Comparison of ENCODE assay signal across 16 mouse cellular contexts in the genomic region with DNA sequence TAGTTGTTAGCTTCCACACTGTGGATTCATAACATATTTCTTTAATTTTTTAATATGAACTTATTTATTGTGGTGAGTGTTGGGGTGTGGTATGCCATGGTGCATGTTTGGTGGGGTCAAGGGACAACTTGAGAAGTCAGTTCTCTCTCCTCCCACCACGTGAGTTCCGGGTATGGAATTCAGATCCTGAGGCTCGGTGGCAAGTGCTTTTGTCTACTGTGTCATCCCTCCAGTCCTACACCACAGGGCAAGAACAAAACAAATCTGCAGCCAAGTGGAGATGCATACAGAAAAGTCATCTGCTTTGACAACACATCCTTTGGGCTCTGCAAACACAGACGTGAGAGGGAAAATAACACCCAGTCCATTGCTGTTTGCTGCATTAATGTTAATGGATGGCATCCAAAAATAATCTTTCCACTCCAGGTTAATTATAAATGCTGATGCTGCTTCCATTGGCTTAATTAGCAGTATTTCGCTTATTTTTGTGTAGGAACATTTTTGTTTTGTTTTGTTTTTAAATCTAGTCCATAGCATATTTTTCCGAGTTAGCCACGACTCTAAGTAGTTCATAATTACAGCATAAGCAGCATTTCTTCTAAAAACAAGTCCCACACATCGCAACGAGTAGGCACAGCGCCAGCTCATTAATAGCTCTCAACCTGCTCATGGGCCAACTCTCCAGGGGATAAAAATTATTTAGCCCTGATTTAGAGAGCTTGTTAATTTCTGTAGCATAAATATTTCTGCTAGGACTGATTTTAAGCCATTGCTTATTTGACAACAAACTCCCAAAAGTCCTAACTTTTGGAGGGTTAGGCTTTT. TPM values are rescaled to one million over a fixed set of nuclear protein-coding genes. Genes with fewer than 3 reads are reported as not detected.
A peak's percentile ranks its signal among the peaks of the same experiment; 100 is the strongest.
DNase-seq lines count a peak whose midpoint lies in the region; ATAC-seq and TF ChIP-seq lines count a peak whose summit lies in the region.
"Had no signal": no experiment of that assay in that cellular context is flagged by ENCODE, and none has a peak within 500 bp of the region (broad histone marks: within the 10 kb centered on the region; RNA-seq: fewer than 3 reads in every experiment).

No protein-coding gene starts in this region.

- no peak overlapping the region for H3K4me2 ChIP-seq in hindbrain, postnatal 0 days (ENCODE audit: low read depth, low read length)
- H3K4me2 ChIP-seq in hindbrain, embryonic 11.5 days (replicated peaks; ENCODE audit: low read depth, low read length): no peak overlapping the region
- H3K4me2 ChIP-seq: embryonic facial prominence, embryonic 12.5 days; heart, embryonic 15.5 days; midbrain, embryonic 12.5 days had no signal

- ATAC-seq in hindbrain, postnatal 0 days: no peak
- ATAC-seq in hindbrain, embryonic 11.5 days (ENCODE audit: low FRiP score): no peak

- no peaks in the 10 kb centered on the region for H3K9me3 ChIP-seq in hindbrain, postnatal 0 days (ENCODE audit: low read length)
- no peaks in the 10 kb centered on the region for H3K9me3 ChIP-seq in hindbrain, embryonic 11.5 days (ENCODE audit: control insufficient read depth, low read length)
- H3K9me3 ChIP-seq: embryonic facial prominence, embryonic 12.5 days; heart, embryonic 15.5 days; midbrain, embryonic 12.5 days had no signal

- H3K4me1 ChIP-seq in hindbrain, postnatal 0 days (ENCODE audit: insufficient read depth, low read length): peaks cover 4% of the 10 kb centered on the region; the same call in 1 of the 2 replicates
- no peaks in the 10 kb centered on the region for H3K4me1 ChIP-seq in hindbrain, embryonic 11.5 days (replicated peaks; ENCODE audit: control insufficient read depth, insufficient read depth, low read length)
- H3K4me1 ChIP-seq: embryonic facial prominence, embryonic 12.5 days; heart, embryonic 15.5 days; midbrain, embryonic 12.5 days had no signal

- H3K9ac ChIP-seq in hindbrain, postnatal 0 days (replicated peaks; ENCODE audit: low read length): no peak overlapping the region
- H3K9ac ChIP-seq in hindbrain, embryonic 11.5 days (ENCODE audit: low read depth, low read length): no peak overlapping the region
- H3K9ac ChIP-seq: embryonic facial prominence, embryonic 12.5 days; heart, embryonic 15.5 days; midbrain, embryonic 12.5 days had no signal

- no peak overlapping the region for H3K27ac ChIP-seq in hindbrain, postnatal 0 days
- H3K27ac ChIP-seq in hindbrain, embryonic 11.5 days (ENCODE audit: low read depth, low read length): no peak overlapping the region
- H3K27ac ChIP-seq: embryonic facial prominence, embryonic 12.5 days; heart, embryonic 15.5 days; kidney, postnatal 0 days; midbrain, embryonic 12.5 days had no signal

- 34% methylated on average over 10 of the region's 10 CpGs for WGBS in hindbrain, postnatal 0 days
- WGBS in hindbrain, embryonic 11.5 days: 77% methylated on average over 10 of the region's 10 CpGs

- DNase-seq in hindbrain, postnatal 0 days (ENCODE audit: low spot score): peak; percentile 72
- no peak for DNase-seq in hindbrain, embryonic 11.5 days (ENCODE audit: low spot score)
- DNase-seq in cerebellum, adult 9-10 months: peak; percentile 36
- peak; percentile 5 to 24 for DNase-seq in heart, adult 9 months (ENCODE audit: low spot score in 2 of 2)
- DNase-seq in right cerebral cortex, adult 18-20 months: peak; percentile 38
- DNase-seq in urinary bladder, postnatal 36 days (ENCODE audit: low spot score in 2 of 2): no peak
- no peak for DNase-seq in adrenal gland, postnatal 25 days
- DNase-seq: adrenal gland, postnatal 14 days; liver; retina, postnatal 1 day; thymus, postnatal 14 days had no signal

- TF ChIP-seq CTCF in hindbrain, postnatal 0 days (IDR thresholded peaks at IDR 0.05; ENCODE audit: low read depth): no peak

- H3K27me3 ChIP-seq in hindbrain, postnatal 0 days (ENCODE audit: insufficient read depth, low read length): no peaks in the 10 kb centered on the region
- no peaks in the 10 kb centered on the region for H3K27me3 ChIP-seq in hindbrain, embryonic 11.5 days (ENCODE audit: control insufficient read depth, insufficient read depth, low read length)
- H3K27me3 ChIP-seq: embryonic facial prominence, embryonic 12.5 days; heart, embryonic 15.5 days; midbrain, embryonic 12.5 days had no signal

- no peaks in the 10 kb centered on the region for H3K36me3 ChIP-seq in hindbrain, postnatal 0 days (ENCODE audit: insufficient read depth, low read length)
- no peaks in the 10 kb centered on the region for H3K36me3 ChIP-seq in hindbrain, embryonic 11.5 days (ENCODE audit: control insufficient read depth, insufficient read depth, low read length)
- H3K36me3 ChIP-seq: embryonic facial prominence, embryonic 12.5 days; heart, embryonic 15.5 days; midbrain, embryonic 12.5 days had no signal

- no peak overlapping the region for H3K4me3 ChIP-seq in hindbrain, postnatal 0 days (ENCODE audit: low read length)
- H3K4me3 ChIP-seq in hindbrain, embryonic 11.5 days (ENCODE audit: low read depth, low read length): no peak overlapping the region
- H3K4me3 ChIP-seq: embryonic facial prominence, embryonic 12.5 days; heart, embryonic 15.5 days; midbrain, embryonic 12.5 days had no signal

RNA-seq across cellular contexts. Expression of a gene that starts 14.9 kb away (rescaled TPM):
- 0.25 and 0.47 TPM in 2 replicates for total RNA-seq in hindbrain, postnatal 0 days (2014; rRNA removed)
- polyA plus RNA-seq in hindbrain, postnatal 0 days (2015; fragmentation: Nextera tagmentation; extraction: Ambion mirVana): 0.37 and 0.44 TPM in 2 replicates
- polyA plus RNA-seq in hindbrain, embryonic 11.5 days (2014; fragmentation: Nextera tagmentation; extraction: Ambion mirVana): 0.10 and 0.19 TPM in 2 replicates
- total RNA-seq in adrenal gland, postnatal 25 days (2021): not detected in 2 replicates
- total RNA-seq: adrenal gland, postnatal 14 days; ES-E14 had no signal
- polyA plus RNA-seq: heart, embryonic 15.5 days; kidney, postnatal 0 days had no signal

Comparison
In these comparisons a context has a peak if more than half of its experiments do, and no peak if none do; other contexts are left out.
1. DNase-seq: peak in hindbrain, postnatal 0 days (single experiment), cerebellum, adult 9-10 months (single experiment), heart, adult 9 months (2 of 2) and right cerebral cortex, adult 18-20 months (single experiment); none in hindbrain, embryonic 11.5 days (single experiment), urinary bladder, postnatal 36 days (0 of 2) and adrenal gland, postnatal 25 days (single experiment).